Mouse (Mus musculus): ENCODE data around the gene Hist2h3b. TPM values are rescaled to one million over a fixed set of nuclear protein-coding genes. Genes with fewer than 3 reads are reported as not detected.

The Hist2h3b gene
- polyA plus RNA-seq, 1 experiment, result 11.3 TPM

DNA sequence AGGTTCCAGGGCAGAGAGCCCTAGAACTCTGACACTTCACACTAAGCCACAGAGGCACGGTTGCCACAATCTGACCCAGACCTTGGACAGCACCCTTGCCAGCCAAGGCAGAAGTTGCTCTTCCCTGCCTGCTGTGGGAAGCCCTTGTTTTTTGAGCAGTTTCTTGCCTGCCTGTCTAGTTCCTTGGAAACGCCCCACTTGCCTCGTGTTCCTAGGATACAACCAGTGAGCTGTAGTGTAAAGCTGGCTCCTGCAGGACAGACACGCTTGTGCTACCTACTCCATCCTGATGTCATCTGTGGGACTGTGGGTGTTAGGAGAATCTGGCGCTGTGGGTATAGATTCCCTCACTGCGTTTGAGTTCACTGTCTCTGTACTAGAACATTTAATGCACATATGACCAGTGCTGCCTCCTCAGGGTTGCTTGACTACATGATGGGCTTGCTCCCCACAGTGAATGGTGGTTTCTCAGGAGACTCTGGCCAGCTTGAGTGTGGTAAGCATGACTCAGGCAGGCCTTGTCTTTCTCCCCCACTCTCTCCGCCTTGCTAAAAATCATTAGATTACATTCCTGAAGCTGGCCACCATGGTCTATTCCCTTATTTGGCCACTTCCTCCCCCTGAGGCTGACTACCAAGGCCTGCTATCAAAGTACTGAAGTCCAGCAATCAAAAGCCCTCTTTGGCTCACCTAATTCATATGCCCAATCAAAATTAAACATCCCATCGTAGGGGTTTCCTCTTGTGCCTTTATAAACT, 44.1 kb downstream of the Hist2h3b start:
- Histone ChIP-seq H3K4me3 (ENCODE audit: insufficient read depth, poor library complexity, severe bottlenecking) (no peak overlapping the region), H3ac (ENCODE audit: control insufficient read depth, insufficient read length, low read depth) (no peak overlapping the region), H3K36me3 (ENCODE audit: control insufficient read depth, insufficient read depth) (no peaks in the 10 kb centered on the region), H3K79me3 (ENCODE audit: low read depth) (no peaks in the 10 kb centered on the region), H3K27me3 (ENCODE audit: control insufficient read depth, insufficient read depth, insufficient read length) (no peaks in the 10 kb centered on the region), H3K79me2 (ENCODE audit: control insufficient read depth, insufficient read depth) (no peaks in the 10 kb centered on the region)
- no peak for TF ChIP-seq MAX (IDR thresholded peaks at IDR 0.05)
- TF ChIP-seq MYOD1 (IDR thresholded peaks at IDR 0.05; ENCODE audit: control insufficient read depth, insufficient read length, low read depth), result no peak
- no peak for TF ChIP-seq MYOG (IDR thresholded peaks at IDR 0.05; ENCODE audit: control insufficient read depth, extremely low read depth, insufficient read length)
- TF ChIP-seq USF1 (IDR thresholded peaks at IDR 0.05; ENCODE audit: low read depth), result no peak
- no peak for TF ChIP-seq CEBPB (IDR thresholded peaks at IDR 0.05; ENCODE audit: low read depth)
- no peak for TF ChIP-seq CTCF (IDR thresholded peaks at IDR 0.05; ENCODE audit: control insufficient read depth, insufficient read depth, insufficient read length)
- TF ChIP-seq FOSL1 (IDR thresholded peaks at IDR 0.05; ENCODE audit: insufficient read depth, low read length, poor library complexity, severe bottlenecking), result no peak

Small RNAs within 50 kb of the gene (microRNA-seq; reads per million reads assigned to microRNA genes)
- gene Gm44492 (ENCODE audit: borderline microRNAs expressed) (0.20 reads per million), gene Gm47311 (ENCODE audit: borderline microRNAs expressed) (not detected), gene Gm47313 (ENCODE audit: borderline microRNAs expressed) (not detected)

Other genes with a start within 250 kb of the Hist2h3b start
- 15.6 TPM for gene Vps45, start 210.2 kb upstream of the Hist2h3b start, polyA plus RNA-seq (2012; fragmentation: generic; extraction: Trizol)
- gene Otud7b, start 164.1 kb upstream of the Hist2h3b start, polyA plus RNA-seq (2012; fragmentation: generic; extraction: Trizol), result 12.5 TPM
- gene Mtmr11, start 106.7 kb upstream of the Hist2h3b start, polyA plus RNA-seq (2012; fragmentation: generic; extraction: Trizol), result 5.1 TPM
- gene Sf3b4, start 96.3 kb upstream of the Hist2h3b start, polyA plus RNA-seq (2012; fragmentation: generic; extraction: Trizol), result 136 TPM
- gene Sv2a, start 87.5 kb upstream of the Hist2h3b start, polyA plus RNA-seq (2012; fragmentation: generic; extraction: Trizol), result 0.33 TPM
- gene Bola1, start 48.9 kb upstream of the Hist2h3b start, polyA plus RNA-seq (2012; fragmentation: generic; extraction: Trizol), result 76.1 TPM
- 0.18 TPM for gene Hist2h2ab, start 48.8 kb upstream of the Hist2h3b start, polyA plus RNA-seq (2012; fragmentation: generic; extraction: Trizol)
- gene Hist2h2ac, start 47.8 kb upstream of the Hist2h3b start, polyA plus RNA-seq (2012; fragmentation: generic; extraction: Trizol), result 1.9 TPM
- 0.98 TPM for gene Hist2h2be, start 47.5 kb upstream of the Hist2h3b start, polyA plus RNA-seq (2012; fragmentation: generic; extraction: Trizol)
- gene Hist2h3c2, start 29.5 kb upstream of the Hist2h3b start, polyA plus RNA-seq (2012; fragmentation: generic; extraction: Trizol), result 5.1 TPM
- gene Hist2h2aa2, start 28.4 kb upstream of the Hist2h3b start, polyA plus RNA-seq (2012; fragmentation: generic; extraction: Trizol), result 20.3 TPM
- not detected for gene Hist2h2aa1, start 23.2 kb upstream of the Hist2h3b start, polyA plus RNA-seq (2012; fragmentation: generic; extraction: Trizol)
- 0.32 TPM for gene Hist2h3c1, start 22.0 kb upstream of the Hist2h3b start, polyA plus RNA-seq (2012; fragmentation: generic; extraction: Trizol)
- 0.89 TPM for gene Hist2h4, start 5.3 kb upstream of the Hist2h3b start, polyA plus RNA-seq (2012; fragmentation: generic; extraction: Trizol)
- gene Hist2h2bb, start 1.1 kb downstream of the Hist2h3b start, polyA plus RNA-seq (2012; fragmentation: generic; extraction: Trizol), result 3.3 TPM
- 0.02 TPM for gene Fcgr1, start 25.3 kb downstream of the Hist2h3b start, polyA plus RNA-seq (2012; fragmentation: generic; extraction: Trizol)
- gene BC107364, start 183.7 kb downstream of the Hist2h3b start, polyA plus RNA-seq (2012; fragmentation: generic; extraction: Trizol), result not detected